Mouse (Mus musculus): ENCODE measurements around the gene Lce6a.

Lce6a gene

GRCm38 (mm10) chr3:92621560-92621959 is at the start of gene Lce6a:
Lce6a (minus strand) TSS chr3:92621660.
- DNase-seq (ENCODE audit: extremely low read depth, low read depth), result no peak

DNA sequence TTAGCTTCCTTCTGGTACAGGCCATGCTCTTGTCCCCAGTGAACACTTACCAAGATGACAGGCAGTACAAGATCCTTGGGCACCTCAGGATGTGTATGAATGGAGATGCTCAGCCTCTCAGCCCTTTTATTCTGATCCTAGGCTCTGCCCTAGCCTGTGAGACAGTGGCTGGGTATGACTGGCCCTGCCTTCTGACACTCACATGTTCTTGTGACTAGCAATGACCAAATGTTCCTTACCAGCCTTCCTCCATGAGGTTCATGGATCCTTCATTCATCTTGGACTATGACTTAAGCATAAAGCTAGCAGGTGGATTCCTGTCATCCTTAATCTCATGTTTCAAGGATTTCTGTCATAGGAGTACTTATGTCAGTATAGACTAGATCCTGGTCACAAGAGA is 48.8 kb upstream of the Lce6a start, which contains the start of gene Lce1a2:
Lce1a2 (minus strand) TSS at position 101 of the 400 bp plus-strand sequence.
- no peak for DNase-seq (ENCODE audit: extremely low read depth, low read depth)

DNA sequence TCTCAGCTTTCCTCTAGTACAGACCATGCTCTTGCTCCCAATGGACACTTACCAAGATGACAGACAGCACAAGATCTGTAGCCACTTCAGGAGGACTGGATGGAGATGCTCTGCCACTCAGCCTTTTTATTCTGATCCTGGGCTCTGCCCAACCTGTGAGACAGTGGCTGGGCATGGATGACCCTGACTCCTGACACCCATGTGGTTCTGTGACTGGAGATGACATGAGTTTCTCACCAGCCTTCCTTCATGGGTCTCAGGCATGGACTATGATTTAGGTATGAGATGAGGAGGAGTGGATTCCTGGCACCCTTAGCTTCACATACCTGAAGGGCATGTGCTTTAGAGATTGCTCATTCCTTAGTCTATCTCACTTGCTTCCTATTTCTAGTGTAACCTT is 35.4 kb upstream of the Lce6a start, which contains the start of gene Lce1b:
Lce1b (minus strand) TSS at position 101 of the 400 bp plus-strand sequence.
- no peak for DNase-seq (ENCODE audit: extremely low read depth, low read depth)

DNA sequence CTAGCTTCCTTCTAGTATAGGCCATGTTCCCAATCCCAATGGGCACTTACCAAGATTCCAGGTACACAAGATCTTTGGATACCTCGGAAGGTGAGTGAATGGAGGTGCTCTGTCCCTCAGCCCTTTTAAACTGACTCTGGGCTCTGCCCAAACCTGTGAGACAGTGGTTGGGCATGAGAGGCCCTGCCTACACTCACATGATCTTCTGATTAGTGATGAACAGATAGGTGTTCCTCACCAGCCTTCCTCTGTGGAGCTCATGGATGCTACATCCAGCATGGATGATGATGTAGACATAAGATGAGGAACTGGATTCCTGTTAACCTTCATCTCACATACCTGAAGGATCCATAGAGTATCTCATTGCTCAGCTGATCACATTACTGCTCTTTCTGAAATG is 26.7 kb upstream of the Lce6a start, which contains the start of gene Lce1a1:
Lce1a1 (minus strand) TSS at position 101 of the 400 bp plus-strand sequence.
- no peak for DNase-seq (ENCODE audit: extremely low read depth, low read depth)

DNA sequence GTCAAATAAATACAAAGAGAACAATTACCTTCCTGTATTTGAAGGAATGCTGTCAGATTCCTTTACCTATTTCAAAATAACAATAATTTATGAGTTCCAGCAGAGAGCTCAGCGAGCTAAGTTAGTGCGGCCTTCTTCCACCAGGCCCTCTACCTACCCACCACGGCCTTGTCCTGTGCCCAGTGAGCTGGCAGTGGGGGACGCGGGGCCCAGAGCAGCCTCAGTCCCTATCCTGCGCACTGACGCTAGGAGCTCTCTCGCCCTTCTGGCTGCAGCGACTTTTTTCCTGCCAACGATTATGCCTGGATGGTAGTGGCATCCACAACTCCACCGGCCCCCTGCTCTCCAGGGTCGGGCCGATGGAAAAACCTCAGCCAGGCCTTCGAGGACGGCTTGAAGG is 18.4 kb upstream of the Lce6a start:
- no peak for DNase-seq (ENCODE audit: extremely low read depth, low read depth)

GRCm38 (mm10) chr3:92638653-92638991 is 17.2 kb upstream of the Lce6a start:
- DNase-seq (ENCODE audit: extremely low read depth, low read depth), result no peak

GRCm38 (mm10) chr3:92637745-92638652 is 16.5 kb upstream of the Lce6a start:
- no peak for DNase-seq (ENCODE audit: extremely low read depth, low read depth)

- no peak for DNase-seq (ENCODE audit: extremely low read depth, low read depth)
Observed at GRCm38 (mm10) chr3:92609804-92610203, 11.7 kb downstream of the Lce6a start.

- no peak for DNase-seq (ENCODE audit: extremely low read depth, low read depth)
Observed at GRCm38 (mm10) chr3:92607392-92607791, 14.1 kb downstream of the Lce6a start, which contains the start of gene 2210017I01Rik. 2210017I01Rik (minus strand) TSS chr3:92607492.

GRCm38 (mm10) chr3:92602169-92602568 is 19.3 kb downstream of the Lce6a start:
- peak; percentile 4 for DNase-seq (ENCODE audit: extremely low read depth, low read depth)

DNA sequence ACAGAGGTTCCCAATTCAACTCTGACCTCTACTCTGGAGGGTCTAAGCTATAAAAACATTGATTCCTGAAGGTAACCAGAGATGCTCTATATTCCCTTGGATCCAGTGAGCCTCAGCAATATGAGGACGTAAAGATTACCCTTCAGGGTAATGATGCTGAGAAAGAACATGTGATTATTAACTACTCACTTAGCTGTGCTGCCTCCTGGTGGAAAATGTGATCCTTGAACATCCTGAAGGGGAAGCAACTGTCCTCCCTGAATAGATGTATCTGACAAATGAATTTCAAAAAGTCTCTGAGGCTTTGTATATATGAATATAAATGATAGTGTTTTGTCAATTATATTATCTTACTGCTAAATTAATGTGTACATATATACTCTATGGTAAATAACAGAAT is 21.0 kb downstream of the Lce6a start:
- DNase-seq (ENCODE audit: extremely low read depth, low read depth), result no peak

DNA sequence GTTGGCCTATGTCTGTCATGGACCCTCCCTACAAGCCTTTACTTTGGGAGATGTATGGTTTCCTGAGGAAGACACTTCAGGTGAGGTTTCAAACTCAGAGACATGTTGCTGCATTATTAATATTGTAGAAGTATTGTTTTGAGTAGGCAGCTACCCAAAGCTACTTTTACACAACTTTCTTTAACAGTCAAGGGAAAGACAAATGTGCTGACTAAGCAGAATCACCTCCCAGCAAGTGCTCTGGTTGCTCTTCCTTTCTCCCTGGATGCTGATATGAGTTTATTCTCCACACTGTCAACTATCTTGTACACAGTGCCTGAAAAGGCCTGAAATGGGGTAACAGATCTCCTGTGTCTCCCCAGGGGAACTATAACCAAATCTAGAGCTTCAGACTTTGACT is 21.5 kb downstream of the Lce6a start:
- DNase-seq (ENCODE audit: extremely low read depth, low read depth), result no peak

GRCm38 (mm10) chr3:92598429-92598828 is 23.0 kb downstream of the Lce6a start:
- DNase-seq (ENCODE audit: extremely low read depth, low read depth), result no peak

- no peak for DNase-seq (ENCODE audit: extremely low read depth, low read depth)
Observed at GRCm38 (mm10) chr3:92588858-92589257, 32.6 kb downstream of the Lce6a start, which contains the start of gene Smcp. Smcp (minus strand) TSS chr3:92588997.

- DNase-seq (ENCODE audit: extremely low read depth, low read depth), result no peak
Observed at GRCm38 (mm10) chr3:92587190-92587589, 34.3 kb downstream of the Lce6a start.

DNA sequence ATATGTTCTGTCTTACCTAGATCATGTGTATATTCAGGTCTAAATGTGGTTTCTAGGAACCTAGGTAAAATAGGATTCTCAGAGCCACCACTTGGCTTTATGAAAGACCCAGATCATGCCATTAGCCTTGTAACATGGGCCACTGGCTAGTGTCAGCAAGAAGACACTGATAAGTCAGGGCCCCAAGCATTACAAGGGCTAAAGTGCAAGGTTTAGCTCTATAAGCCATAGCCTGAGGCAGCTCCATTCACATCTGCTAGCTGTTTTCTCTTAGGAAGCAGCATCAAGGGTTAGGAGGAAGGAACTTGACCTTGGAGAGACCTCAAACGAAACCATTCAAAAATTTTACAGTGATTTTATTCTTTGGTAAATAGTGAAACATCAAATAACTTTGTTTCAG is 36.4 kb downstream of the Lce6a start:
- no peak for DNase-seq (ENCODE audit: extremely low read depth, low read depth)

GRCm38 (mm10) chr3:92583164-92583826 is 38.2 kb downstream of the Lce6a start:
- no peak for DNase-seq (ENCODE audit: extremely low read depth, low read depth)

- no peak for DNase-seq (ENCODE audit: extremely low read depth, low read depth)
Observed at GRCm38 (mm10) chr3:92579508-92579907, 42.0 kb downstream of the Lce6a start.

- no peak for DNase-seq (ENCODE audit: extremely low read depth, low read depth)
Observed at GRCm38 (mm10) chr3:92578652-92579413, 42.6 kb downstream of the Lce6a start.

- no peak for DNase-seq (ENCODE audit: extremely low read depth, low read depth)
Observed at GRCm38 (mm10) chr3:92573449-92574041, 47.9 kb downstream of the Lce6a start, which contains the start of gene Ivl. Ivl (minus strand) TSS chr3:92573735.

Data from MEL-GATA-1-ER (cell line).